Mouse (Mus musculus): ENCODE measurements around the gene Tcam1.

- TF ChIP-seq HCFC1 (IDR thresholded peaks at IDR 0.05; ENCODE audit: borderline replicate concordance, insufficient read depth, low read length) (no peak), MAFK (IDR thresholded peaks at IDR 0.05; ENCODE audit: insufficient read depth, low read depth, low read length) (no peak), ZNF384 (IDR thresholded peaks at IDR 0.05; ENCODE audit: low read depth, low read length) (no peak)
These were observed 2.1 kb upstream of the Tcam1 start for GRCm38 (mm10) chr11:106274374-106274773.

Measured in ES-E14 (cell line).